Mouse (Mus musculus) embryo, embryonic 10 days (tissue): ENCODE data around the gene Ubash3b.

Source experiments
- DNase-seq: peaks from one replicate; pipeline ENCODE4 v3.0.0-alpha.2; 2015; ENCODE audit warnings: low spot score

Ubash3b gene

DNA sequence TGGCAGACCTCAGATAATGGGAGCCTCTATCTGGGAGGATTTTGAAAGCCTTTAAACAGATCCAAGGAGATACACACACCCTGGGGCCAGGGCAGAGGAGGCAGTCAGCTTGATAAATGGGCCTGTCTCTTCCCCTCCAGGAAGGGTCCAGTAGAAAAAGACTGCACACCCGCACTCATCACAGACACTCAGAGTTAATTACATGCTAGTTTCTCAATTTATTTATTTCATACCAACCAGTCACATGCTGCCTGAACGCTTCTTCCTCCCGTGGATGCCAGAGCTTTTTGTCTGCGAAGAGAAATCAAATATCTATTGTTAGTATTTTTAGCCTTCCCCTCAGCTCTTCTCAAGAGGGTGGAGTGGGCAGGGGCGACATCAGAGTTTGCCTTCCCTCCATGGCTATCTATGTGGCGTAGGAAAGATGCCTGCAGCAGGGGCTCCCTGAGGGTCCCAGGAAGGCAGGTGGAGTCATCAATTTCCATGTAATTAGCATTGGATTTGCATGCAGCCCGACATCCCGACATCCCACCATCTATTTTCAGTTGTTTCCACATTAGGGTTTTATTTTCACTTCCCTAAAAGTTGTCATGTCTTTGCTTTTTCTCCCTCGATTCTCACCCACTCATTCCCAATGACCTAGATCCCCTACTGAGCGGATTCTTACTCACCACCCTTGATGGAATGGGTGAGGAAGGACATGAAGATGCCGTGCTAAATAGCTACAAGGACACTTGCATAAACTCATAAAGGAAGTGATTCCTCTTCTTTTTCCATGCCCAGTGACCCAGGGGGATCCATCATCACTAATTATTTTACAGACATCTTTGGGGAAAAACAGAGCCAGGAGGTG, 110.2 kb downstream of the Ubash3b start:
- no peak for DNase-seq

DNA sequence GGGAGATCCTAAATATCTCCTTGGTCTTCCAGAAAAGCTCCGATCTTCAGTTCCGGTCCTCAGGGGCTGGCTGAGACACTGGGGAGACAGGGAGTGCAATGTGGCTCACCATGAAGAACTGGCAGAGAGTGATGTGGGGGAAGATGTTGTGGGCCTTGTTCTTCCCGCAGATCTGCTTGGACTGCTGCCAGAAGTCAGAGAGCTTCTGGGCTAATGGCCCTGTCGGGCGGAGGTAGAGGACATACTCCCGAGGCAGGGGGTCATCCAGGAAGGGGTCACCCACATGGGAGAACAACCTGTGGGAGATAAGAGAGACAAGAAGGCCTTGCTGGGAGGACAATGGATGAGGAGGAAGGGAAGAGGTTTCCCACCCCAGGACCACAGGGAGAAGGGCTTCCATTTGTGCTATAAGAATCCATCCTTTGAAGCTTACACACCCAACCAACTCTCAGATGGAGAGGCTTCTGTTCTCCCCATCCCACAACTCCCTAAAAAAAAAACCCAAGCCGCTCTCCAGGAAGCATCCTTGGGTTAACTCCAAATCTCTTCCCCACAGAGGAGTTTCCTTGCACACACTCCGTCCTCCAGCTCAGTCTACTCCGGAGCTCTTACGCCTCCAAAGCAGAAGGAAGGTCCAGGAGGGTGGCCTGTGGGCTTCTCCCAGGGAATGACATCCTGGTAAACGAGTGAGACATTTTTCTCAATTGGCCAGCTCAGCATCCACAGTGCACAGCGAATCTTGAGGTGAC, 111.0 kb downstream of the Ubash3b start:
- no peak for DNase-seq

- no peak for DNase-seq
These were observed 112.2 kb downstream of the Ubash3b start for GRCm38 (mm10) chr9:41049282-41049681.

- DNase-seq, result no peak
These were observed 112.7 kb downstream of the Ubash3b start for GRCm38 (mm10) chr9:41048820-41049219.

GRCm38 (mm10) chr9:41048216-41048615, 113.3 kb downstream of the Ubash3b start:
- DNase-seq, result no peak

DNA sequence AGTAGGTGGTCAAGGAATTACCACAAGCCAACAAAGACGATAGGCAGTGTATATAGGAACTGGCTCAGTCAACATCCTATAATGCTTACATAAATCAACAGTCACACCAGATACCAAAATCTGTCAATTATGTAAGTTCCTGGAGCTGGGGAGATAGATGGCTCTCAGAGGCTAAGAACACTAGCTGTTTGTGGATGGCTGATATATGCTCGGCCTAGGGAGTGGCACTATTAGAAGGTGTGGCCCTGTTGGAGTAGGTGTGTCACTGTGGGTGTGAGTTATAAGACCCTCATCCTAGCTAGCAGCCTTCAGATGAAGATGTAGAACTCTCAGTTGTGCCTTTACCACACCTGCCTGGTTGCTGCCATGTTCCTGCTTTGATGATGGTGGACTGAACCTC, 113.8 kb downstream of the Ubash3b start:
- DNase-seq, result no peak

DNA sequence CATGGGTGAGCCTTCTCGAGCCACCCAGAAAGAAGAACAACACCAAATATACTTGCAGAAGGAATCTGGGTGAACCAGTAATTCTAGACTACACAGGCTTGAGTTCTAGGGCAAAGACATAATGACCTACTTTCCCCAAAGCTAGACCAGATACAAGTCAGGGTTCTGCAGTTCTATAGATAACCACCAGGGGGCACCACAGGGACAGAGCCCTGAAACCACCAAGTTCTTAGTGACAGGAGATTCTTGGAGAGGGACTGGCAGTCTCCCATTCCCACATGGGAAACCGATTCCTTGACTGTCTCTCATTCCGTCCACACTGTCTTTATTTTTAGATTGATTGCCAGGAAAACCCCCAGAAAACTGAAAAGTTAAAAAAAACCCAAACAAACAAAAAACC, 116.9 kb downstream of the Ubash3b start:
- peak; percentile 75 for DNase-seq

GRCm38 (mm10) chr9:41043641-41044040, 117.9 kb downstream of the Ubash3b start:
- DNase-seq, result no peak

DNA sequence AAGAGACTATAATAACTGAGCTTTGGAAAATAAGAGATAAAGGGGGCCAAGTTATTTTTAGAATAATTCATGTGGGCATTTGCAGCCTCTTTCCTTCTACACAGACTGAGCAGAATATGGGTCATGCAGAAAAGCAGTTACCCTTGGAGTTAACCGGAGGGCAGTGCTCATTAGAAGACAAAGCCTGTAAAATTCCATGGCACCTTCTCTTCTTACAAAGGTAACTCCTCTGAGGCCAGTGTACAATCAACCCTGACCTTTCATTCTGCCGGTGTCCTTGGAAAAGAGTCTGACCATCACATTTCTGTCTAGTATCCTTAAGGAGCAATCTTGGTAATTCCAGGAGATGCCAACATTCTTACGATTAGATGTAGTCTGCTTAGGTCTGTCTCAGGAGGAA, 120.1 kb downstream of the Ubash3b start:
- DNase-seq, result no peak

DNA sequence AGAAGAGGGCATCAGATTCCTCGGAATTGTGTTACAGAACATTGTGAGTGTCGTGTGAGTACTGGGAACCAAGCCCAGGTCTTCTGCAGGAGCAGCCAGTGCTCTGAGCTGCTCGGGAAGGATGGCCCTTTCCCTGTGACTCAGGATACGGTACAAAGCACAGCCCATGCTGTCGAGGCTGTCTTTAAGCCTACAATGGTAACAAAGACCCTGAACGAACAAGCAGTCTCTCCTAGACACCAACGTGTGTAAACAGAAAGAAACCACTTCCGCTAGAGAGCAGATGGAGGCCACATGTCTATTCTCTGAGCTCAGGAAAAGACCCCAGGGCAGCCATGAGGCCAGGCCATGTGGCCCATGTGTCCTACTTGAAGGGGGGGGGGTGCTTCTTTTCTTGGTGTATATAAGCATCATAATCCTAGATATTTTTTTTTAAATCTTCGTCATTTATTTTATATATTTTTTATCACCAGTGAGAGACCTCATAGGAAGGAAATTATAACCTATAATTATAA, 123.3 kb downstream of the Ubash3b start:
- peak; percentile 30 for DNase-seq

- DNase-seq, result peak; percentile 53
These were observed 129.7 kb downstream of the Ubash3b start for GRCm38 (mm10) chr9:41031590-41032489.

DNA sequence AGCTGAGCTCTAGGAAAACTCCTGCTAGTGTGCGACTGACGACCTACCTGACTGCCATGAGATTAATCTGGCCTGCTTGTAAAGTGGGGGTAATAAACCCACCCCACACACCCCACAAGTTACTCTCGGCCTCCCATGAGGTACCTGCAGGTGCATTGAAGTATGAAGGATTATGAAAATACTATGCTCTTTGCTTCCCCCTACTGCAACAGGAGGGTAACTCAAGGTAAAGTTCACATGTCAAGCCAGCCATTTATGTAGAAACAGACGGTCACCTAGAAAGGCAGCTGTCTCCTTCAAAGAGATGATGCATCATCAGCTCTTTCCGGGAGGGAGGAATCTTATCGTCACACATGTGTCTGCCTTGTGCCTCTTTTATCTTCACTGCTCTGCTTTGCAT, 131.7 kb downstream of the Ubash3b start:
- DNase-seq, result no peak

DNA sequence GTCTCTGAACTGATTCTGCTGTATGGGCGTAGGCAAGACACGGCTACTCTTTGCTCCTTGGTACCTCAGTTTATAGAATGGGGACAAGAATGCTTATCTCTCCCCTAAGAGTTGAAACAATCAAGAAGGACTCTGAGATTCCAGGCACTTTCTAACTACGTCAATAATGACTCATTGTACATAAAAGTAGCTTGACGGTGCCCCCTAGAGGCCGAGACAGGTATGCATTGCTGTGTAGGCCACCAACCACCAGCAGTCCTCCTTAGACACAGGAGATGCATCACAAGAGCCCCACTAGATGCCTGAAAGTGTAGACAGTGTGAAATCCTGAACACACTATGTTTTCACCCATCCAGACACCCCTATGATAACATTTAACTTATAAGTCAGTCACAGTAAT, 133.0 kb downstream of the Ubash3b start:
- peak; percentile 67 for DNase-seq

- no peak for DNase-seq
These were observed 139.8 kb downstream of the Ubash3b start for GRCm38 (mm10) chr9:41021690-41022089.

DNA sequence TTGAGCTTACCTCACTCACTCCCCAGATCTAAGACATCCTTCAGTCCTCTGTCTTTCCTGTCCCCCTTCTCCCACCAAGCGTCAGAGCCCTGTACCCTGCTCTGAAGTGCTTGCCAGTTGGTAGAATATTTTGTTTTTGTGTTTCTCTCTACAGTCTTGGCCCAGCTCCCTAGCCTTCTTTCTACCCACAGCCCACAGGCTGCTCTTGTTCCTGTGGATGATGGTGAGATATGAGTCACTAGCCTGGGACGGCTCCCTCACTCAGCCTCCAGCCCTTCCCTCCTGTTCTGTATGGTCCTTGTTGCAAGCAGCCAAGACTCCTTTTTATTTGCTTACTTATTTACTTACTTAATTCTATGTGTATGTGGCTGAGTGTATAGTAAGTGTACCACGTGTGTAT, 141.0 kb downstream of the Ubash3b start:
- no peak for DNase-seq

DNA sequence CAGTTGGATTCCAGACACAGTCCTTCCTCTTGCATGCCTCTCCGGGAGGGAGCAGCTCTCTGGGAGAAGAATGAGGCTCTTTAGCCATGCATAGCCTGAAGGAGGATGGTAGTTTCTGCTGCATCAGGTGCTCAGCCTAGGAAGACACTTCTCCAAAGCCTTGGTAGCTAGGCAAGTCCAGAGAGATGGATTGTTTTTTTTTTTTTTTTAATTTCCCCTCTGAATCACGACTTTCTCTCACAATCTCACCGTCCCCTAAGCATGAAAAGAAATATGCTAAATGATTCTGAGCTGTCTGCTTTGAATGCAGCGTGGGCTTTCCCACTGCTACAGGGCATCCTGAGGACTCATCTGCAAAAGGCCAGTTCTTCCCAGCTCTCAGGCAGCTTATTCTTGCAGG, 147.0 kb downstream of the Ubash3b start:
- DNase-seq, result no peak

DNA sequence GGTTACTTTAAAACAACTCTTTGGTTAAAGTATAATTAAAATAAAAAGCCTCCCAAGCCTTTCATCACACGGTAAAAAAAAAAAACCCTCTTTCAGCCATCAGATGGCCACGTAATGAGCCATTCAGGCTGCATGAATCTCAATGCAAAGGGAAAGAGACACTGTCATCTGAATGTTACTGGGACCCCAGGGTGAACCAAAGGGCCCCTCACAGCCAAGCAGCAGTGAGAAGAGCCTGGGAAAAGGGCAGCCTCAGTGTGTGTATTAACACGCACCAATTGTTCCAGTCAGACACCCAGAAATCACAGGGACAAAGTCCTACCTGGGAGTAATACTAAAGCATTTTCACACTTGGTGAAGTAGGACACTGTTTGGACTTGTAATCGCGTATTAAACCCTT, 149.0 kb downstream of the Ubash3b start:
- DNase-seq, result no peak

DNA sequence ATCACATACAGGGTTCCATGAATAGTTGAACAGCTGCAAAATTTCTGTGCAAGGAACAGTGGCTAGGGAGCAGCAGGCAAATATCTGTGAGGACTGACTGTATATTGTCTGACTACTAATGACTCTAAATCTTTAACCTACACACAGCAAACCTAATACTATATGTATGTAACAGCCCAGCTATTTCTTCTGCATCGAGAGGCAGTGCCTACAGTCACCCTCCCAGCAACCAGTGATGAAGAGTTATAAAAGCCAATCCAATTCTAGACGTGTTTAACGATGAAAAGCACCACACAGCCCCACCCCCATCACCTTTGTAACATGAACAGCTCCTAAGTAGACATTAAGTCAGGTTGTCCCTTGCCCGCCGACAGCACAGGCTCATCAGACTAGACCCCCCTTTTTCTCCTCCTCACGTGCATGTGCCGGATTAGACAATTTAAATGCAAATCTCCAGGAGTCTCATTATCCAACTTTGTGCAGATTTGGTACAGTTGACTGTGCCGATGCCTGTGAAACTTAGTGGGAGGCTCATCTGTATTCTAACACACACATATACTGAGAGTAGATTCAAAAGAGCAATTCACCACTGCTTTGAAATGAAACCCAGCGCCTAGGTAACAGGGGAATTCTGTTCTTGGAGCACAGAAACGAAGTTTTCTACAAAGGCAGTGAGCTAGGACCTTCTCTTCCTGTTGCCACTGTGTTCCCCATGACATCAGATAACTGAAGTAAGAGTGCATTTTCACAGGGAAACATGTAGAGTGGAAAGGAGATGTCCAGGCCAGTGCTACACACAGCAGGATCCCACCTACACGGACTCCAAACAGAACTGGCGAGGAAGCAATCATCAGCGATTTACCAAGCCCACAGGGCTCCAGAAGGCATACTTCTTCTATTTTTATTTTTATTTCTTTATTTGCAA, 149.7 kb downstream of the Ubash3b start:
- no peak for DNase-seq

GRCm38 (mm10) chr9:41007785-41008184, 153.7 kb downstream of the Ubash3b start:
- peak; percentile 62 for DNase-seq

GRCm38 (mm10) chr9:41004415-41004814, 157.1 kb downstream of the Ubash3b start, which contains the start of gene Crtam:
Gene Crtam, minus strand, starts transcription at chr9:41004628.
- no peak for DNase-seq
